Comparison of ENCODE assay signal across 28 mouse cellular contexts in genomic region chr16:52863554-52863953, GRCm38 (mm10).
A peak's percentile ranks its signal among the peaks of the same experiment; 100 is the strongest.
DNase-seq lines count a peak whose midpoint lies in the region; ATAC-seq lines count a peak whose summit lies in the region.
"Had no signal": no experiment of that assay in that cellular context is flagged by ENCODE, and none has a peak within 500 bp of the region (broad histone marks: within the 10 kb centered on the region; RNA-seq: fewer than 3 reads in every experiment).

No protein-coding gene starts in this region.

- DNase-seq in embryo, embryonic 10 days (ENCODE audit: low spot score) = peak; percentile 11
- DNase-seq in embryo, embryonic 9.5 days (ENCODE audit: extremely low spot score) = no peak
- no peak for DNase-seq in heart, postnatal 4 days
- peak; percentile 62 for DNase-seq in midbrain, embryonic 11.5 days (ENCODE audit: low spot score, missing footprints)
- DNase-seq in mesoderm, embryonic 11.5 days (ENCODE audit: low read depth, low spot score) = peak; percentile 23
- DNase-seq: adrenal gland, adult 8-10 months; adrenal gland, postnatal 25 days; cerebellum, adult 11-12 months; cerebellum, adult 8-10 months; cerebellum, postnatal 10 days; forebrain, postnatal 0 days; gastrocnemius, adult 2 months; gastrocnemius, postnatal 14 days; heart, adult 11 months; heart, postnatal 10 days; kidney, adult 11 months had no signal

- 27% methylated on average over 1 of the region's 1 CpGs for WGBS in heart, embryonic 13.5 days
- WGBS in midbrain, embryonic 11.5 days = 82% methylated on average over 1 of the region's 1 CpGs
- 95% methylated on average over 1 of the region's 1 CpGs for WGBS in midbrain, embryonic 15.5 days
- WGBS in liver, embryonic 12.5 days (ENCODE audit: insufficient replicate concordance) = 52% methylated on average over 1 of the region's 1 CpGs

- 0 out of 2 replicates have a peak overlapping the region, but pooled peaks have one; percentile 1 for H3K27ac ChIP-seq in heart, embryonic 13.5 days (replicated peaks)
- H3K27ac ChIP-seq in midbrain, embryonic 11.5 days (ENCODE audit: low read depth, low read length) = no peak overlapping the region
- no peak overlapping the region for H3K27ac ChIP-seq in midbrain, embryonic 15.5 days
- H3K27ac ChIP-seq in liver, embryonic 12.5 days = no peak overlapping the region
- H3K27ac ChIP-seq: embryonic facial prominence, embryonic 12.5 days; embryonic facial prominence, embryonic 15.5 days; gastrocnemius, adult 2 months; heart, embryonic 10.5 days; hindbrain, embryonic 10.5 days; hindbrain, embryonic 13.5 days; intestine, embryonic 15.5 days had no signal

- no peak for ATAC-seq in heart, embryonic 13.5 days (ENCODE audit: extremely low read depth, insufficient number of reproducible peaks, low FRiP score, low TSS enrichment)
- no peak for ATAC-seq in midbrain, embryonic 11.5 days (ENCODE audit: low FRiP score)
- ATAC-seq in midbrain, embryonic 15.5 days (replicated peaks) = no peak
- ATAC-seq in liver, embryonic 12.5 days = no peak
- ATAC-seq: activated CD4-positive, CD25-positive, alpha-beta regulatory T cell, adult 4 months; forebrain, embryonic 14.5 days; forebrain, postnatal 0 days; hindbrain, embryonic 16.5 days; intestine, embryonic 15.5 days had no signal

- no peaks in the 10 kb centered on the region for H3K27me3 ChIP-seq in heart, embryonic 13.5 days (replicated peaks)
- no peaks in the 10 kb centered on the region for H3K27me3 ChIP-seq in midbrain, embryonic 11.5 days (ENCODE audit: control insufficient read depth, insufficient read depth, low read length)
- no peaks in the 10 kb centered on the region for H3K27me3 ChIP-seq in midbrain, embryonic 15.5 days (replicated peaks)
- no peaks in the 10 kb centered on the region for H3K27me3 ChIP-seq in liver, embryonic 12.5 days (replicated peaks)
- H3K27me3 ChIP-seq: embryonic facial prominence, embryonic 12.5 days; embryonic facial prominence, embryonic 15.5 days; hindbrain, embryonic 13.5 days; intestine, embryonic 15.5 days had no signal

- no peaks in the 10 kb centered on the region for H3K36me3 ChIP-seq in heart, embryonic 13.5 days
- no peaks in the 10 kb centered on the region for H3K36me3 ChIP-seq in midbrain, embryonic 11.5 days (ENCODE audit: control insufficient read depth, insufficient read depth, low read length)
- no peaks in the 10 kb centered on the region for H3K36me3 ChIP-seq in midbrain, embryonic 15.5 days (replicated peaks)
- H3K36me3 ChIP-seq in liver, embryonic 12.5 days = no peaks in the 10 kb centered on the region
- H3K36me3 ChIP-seq: embryonic facial prominence, embryonic 12.5 days; embryonic facial prominence, embryonic 15.5 days; heart, embryonic 10.5 days; hindbrain, embryonic 10.5 days; hindbrain, embryonic 13.5 days; intestine, embryonic 15.5 days had no signal

- no peak overlapping the region for H3K4me2 ChIP-seq in heart, embryonic 13.5 days
- no peak overlapping the region for H3K4me2 ChIP-seq in midbrain, embryonic 11.5 days
- no peak overlapping the region for H3K4me2 ChIP-seq in midbrain, embryonic 15.5 days
- H3K4me2 ChIP-seq in liver, embryonic 12.5 days = no peak overlapping the region
- H3K4me2 ChIP-seq: embryonic facial prominence, embryonic 12.5 days; embryonic facial prominence, embryonic 15.5 days; hindbrain, embryonic 13.5 days; intestine, embryonic 15.5 days had no signal

- no peaks in the 10 kb centered on the region for H3K9me3 ChIP-seq in heart, embryonic 13.5 days
- no peaks in the 10 kb centered on the region for H3K9me3 ChIP-seq in midbrain, embryonic 11.5 days (ENCODE audit: control insufficient read depth, low read length)
- no peaks in the 10 kb centered on the region for H3K9me3 ChIP-seq in midbrain, embryonic 15.5 days
- H3K9me3 ChIP-seq in liver, embryonic 12.5 days (replicated peaks) = no peaks in the 10 kb centered on the region
- H3K9me3 ChIP-seq: embryonic facial prominence, embryonic 12.5 days; embryonic facial prominence, embryonic 15.5 days; heart, embryonic 10.5 days; hindbrain, embryonic 10.5 days; hindbrain, embryonic 13.5 days; intestine, embryonic 15.5 days had no signal

- no peak overlapping the region for H3K9ac ChIP-seq in heart, embryonic 13.5 days
- no peak overlapping the region for H3K9ac ChIP-seq in midbrain, embryonic 11.5 days (ENCODE audit: low read length)
- H3K9ac ChIP-seq in midbrain, embryonic 15.5 days = no peak overlapping the region
- no peak overlapping the region for H3K9ac ChIP-seq in liver, embryonic 12.5 days
- H3K9ac ChIP-seq: embryonic facial prominence, embryonic 12.5 days; embryonic facial prominence, embryonic 15.5 days; forebrain, postnatal 0 days; hindbrain, embryonic 13.5 days; intestine, embryonic 15.5 days had no signal

- 0 out of 2 replicates have a peak, but pooled peaks cover 7% of the 10 kb centered on the region for H3K4me1 ChIP-seq in heart, embryonic 13.5 days
- H3K4me1 ChIP-seq in midbrain, embryonic 11.5 days (ENCODE audit: control insufficient read depth, insufficient read depth, low read length) = no peaks in the 10 kb centered on the region
- no peaks in the 10 kb centered on the region for H3K4me1 ChIP-seq in midbrain, embryonic 15.5 days
- H3K4me1 ChIP-seq in liver, embryonic 12.5 days = no peaks in the 10 kb centered on the region
- H3K4me1 ChIP-seq: embryonic facial prominence, embryonic 12.5 days; embryonic facial prominence, embryonic 15.5 days; hindbrain, embryonic 10.5 days; hindbrain, embryonic 13.5 days; intestine, embryonic 15.5 days had no signal

- no peak overlapping the region for H3K4me3 ChIP-seq in heart, embryonic 13.5 days
- no peak overlapping the region for H3K4me3 ChIP-seq in midbrain, embryonic 11.5 days (ENCODE audit: low read depth, low read length)
- no peak overlapping the region for H3K4me3 ChIP-seq in midbrain, embryonic 15.5 days
- no peak overlapping the region for H3K4me3 ChIP-seq in liver, embryonic 12.5 days
- H3K4me3 ChIP-seq: embryonic facial prominence, embryonic 12.5 days; embryonic facial prominence, embryonic 15.5 days; gastrocnemius, adult 2 months; heart, embryonic 10.5 days; hindbrain, embryonic 10.5 days; hindbrain, embryonic 13.5 days; intestine, embryonic 15.5 days had no signal

Comparison
In these comparisons a context has a peak if more than half of its experiments do, and no peak if none do; other contexts are left out.
1. DNase-seq: peak in embryo, embryonic 10 days (single experiment), midbrain, embryonic 11.5 days (single experiment) and mesoderm, embryonic 11.5 days (single experiment); none in embryo, embryonic 9.5 days (single experiment) and heart, postnatal 4 days (single experiment).